ENCODE assay signal across 11 mouse cellular contexts in genomic region chr12:106030146-106030745, GRCm38 (mm10). TPM values are rescaled to one million over a fixed set of nuclear protein-coding genes. Genes with fewer than 3 reads are reported as not detected.
DNase-seq lines count a peak whose midpoint lies in the region; ATAC-seq lines count a peak whose summit lies in the region.
"Had no signal": no experiment of that assay in that cellular context is flagged by ENCODE, and none has a peak within 500 bp of the region (broad histone marks: within the 10 kb centered on the region; RNA-seq: fewer than 3 reads in every experiment).

No protein-coding gene starts in this region.

- H3K4me2 ChIP-seq in liver, embryonic 15.5 days, result peak overlapping the region; percentile 80
- no peak overlapping the region for H3K4me2 ChIP-seq in midbrain, embryonic 16.5 days (ENCODE audit: low read length)
- no peak overlapping the region for H3K4me2 ChIP-seq in midbrain, embryonic 11.5 days

- H3K27ac ChIP-seq in liver, embryonic 15.5 days (replicated peaks), result peak overlapping the region; percentile 91
- H3K27ac ChIP-seq in midbrain, embryonic 16.5 days (ENCODE audit: low read length), result no peak overlapping the region
- no peak overlapping the region for H3K27ac ChIP-seq in midbrain, embryonic 11.5 days (ENCODE audit: low read depth, low read length)

- H3K9me3 ChIP-seq in liver, embryonic 15.5 days (replicated peaks), result no peaks in the 10 kb centered on the region
- no peaks in the 10 kb centered on the region for H3K9me3 ChIP-seq in midbrain, embryonic 16.5 days (replicated peaks; ENCODE audit: control insufficient read depth, low read length, poor library complexity, severe bottlenecking)
- no peaks in the 10 kb centered on the region for H3K9me3 ChIP-seq in midbrain, embryonic 11.5 days (ENCODE audit: control insufficient read depth, low read length)

- peak; percentile 8 for ATAC-seq in activated CD4-positive, CD25-positive, alpha-beta regulatory T cell, adult 4 months
- no peak for ATAC-seq in liver, embryonic 15.5 days (ENCODE audit: insufficient read depth)
- peak; percentile 78 for ATAC-seq in monocyte, adult 5-6 weeks (replicated peaks; ENCODE audit: insufficient number of reproducible peaks, low FRiP score, low TSS enrichment, poor library complexity, severe bottlenecking)
- ATAC-seq in midbrain, embryonic 16.5 days, result no peak
- ATAC-seq in midbrain, embryonic 11.5 days (ENCODE audit: low FRiP score), result no peak

- 41% methylated on average over 7 of the region's 7 CpGs for WGBS in liver, embryonic 15.5 days (ENCODE audit: insufficient replicate concordance)
- 86% methylated on average over 7 of the region's 7 CpGs for WGBS in midbrain, embryonic 16.5 days
- 94% methylated on average over 7 of the region's 7 CpGs for WGBS in midbrain, embryonic 11.5 days

- H3K27me3 ChIP-seq in liver, embryonic 15.5 days, result no peaks in the 10 kb centered on the region
- H3K27me3 ChIP-seq in midbrain, embryonic 16.5 days (ENCODE audit: control insufficient read depth, insufficient read depth, low read depth, low read length), result no peaks in the 10 kb centered on the region
- H3K27me3 ChIP-seq in midbrain, embryonic 11.5 days (ENCODE audit: control insufficient read depth, insufficient read depth, low read length), result no peaks in the 10 kb centered on the region

- DNase-seq in heart, adult 8-10 months (ENCODE audit: low spot score), result peak; percentile 19
- DNase-seq in heart, adult 11 months, result no peak
- DNase-seq in right cerebral cortex, adult 2 months (ENCODE audit: low spot score in 2 of 2), result no peak
- no peak for DNase-seq in midbrain, embryonic 11.5 days (ENCODE audit: low spot score, missing footprints)
- DNase-seq: adrenal gland, postnatal 36 days; heart, postnatal 4 days; kidney, adult 9 months had no signal

- H3K4me3 ChIP-seq in liver, embryonic 15.5 days (replicated peaks), result no peak overlapping the region
- no peak overlapping the region for H3K4me3 ChIP-seq in midbrain, embryonic 16.5 days (ENCODE audit: low read depth, low read length)
- no peak overlapping the region for H3K4me3 ChIP-seq in midbrain, embryonic 11.5 days (ENCODE audit: low read depth, low read length)

- peaks cover 12% of the 10 kb centered on the region; the same call in 1 of the 2 replicates for H3K36me3 ChIP-seq in liver, embryonic 15.5 days (replicated peaks)
- no peaks in the 10 kb centered on the region for H3K36me3 ChIP-seq in midbrain, embryonic 16.5 days (ENCODE audit: control insufficient read depth, insufficient read depth, low read length)
- no peaks in the 10 kb centered on the region for H3K36me3 ChIP-seq in midbrain, embryonic 11.5 days (ENCODE audit: control insufficient read depth, insufficient read depth, low read length)

- no peak overlapping the region for H3K9ac ChIP-seq in liver, embryonic 15.5 days
- no peak overlapping the region for H3K9ac ChIP-seq in midbrain, embryonic 16.5 days (ENCODE audit: low read depth, low read length)
- no peak overlapping the region for H3K9ac ChIP-seq in midbrain, embryonic 11.5 days (ENCODE audit: low read length)

- peaks cover 89% of the 10 kb centered on the region for H3K4me1 ChIP-seq in liver, embryonic 15.5 days (replicated peaks)
- no peaks in the 10 kb centered on the region for H3K4me1 ChIP-seq in midbrain, embryonic 16.5 days (ENCODE audit: control insufficient read depth, insufficient read depth, low read length)
- H3K4me1 ChIP-seq in midbrain, embryonic 11.5 days (ENCODE audit: control insufficient read depth, insufficient read depth, low read length), result no peaks in the 10 kb centered on the region

RNA-seq across cellular contexts. Expression of gene Vrk1, which starts 20.2 kb away (rescaled TPM):
- total RNA-seq in heart, adult 8-10 months (2022), result 1 to 10 TPM; 6.9 to 9.5 (median 8.2) TPM
- polyA plus RNA-seq in activated CD4-positive, CD25-positive, alpha-beta regulatory T cell, adult 4 months (2017; shearing (Covaris generic)), result 100 to 1,000 TPM; 161 to 189 TPM
- 77.5 and 87.2 TPM in 2 replicates for polyA plus RNA-seq in liver, embryonic 15.5 days (2015; fragmentation: Nextera tagmentation; extraction: Ambion mirVana)
- total RNA-seq in monocyte, adult 5-6 weeks (2017), result 66.1 to 119 TPM (median 109 TPM) in 3 replicates
- polyA plus RNA-seq in midbrain, embryonic 16.5 days (2015; fragmentation: Nextera tagmentation; extraction: Ambion mirVana), result 30.1 and 34.0 TPM in 2 replicates
- polyA plus RNA-seq in midbrain, embryonic 11.5 days (2014; fragmentation: Nextera tagmentation; extraction: Ambion mirVana), result 98.0 and 106 TPM in 2 replicates

Comparison
In these comparisons a context has a peak if more than half of its experiments do, and no peak if none do; other contexts are left out.
1. ATAC-seq: peak in activated CD4-positive, CD25-positive, alpha-beta regulatory T cell, adult 4 months (single experiment) and monocyte, adult 5-6 weeks (single experiment); none in liver, embryonic 15.5 days (single experiment), midbrain, embryonic 16.5 days (single experiment) and midbrain, embryonic 11.5 days (single experiment).